8 mouse cellular contexts compared by ENCODE assay signal in the genomic region with DNA sequence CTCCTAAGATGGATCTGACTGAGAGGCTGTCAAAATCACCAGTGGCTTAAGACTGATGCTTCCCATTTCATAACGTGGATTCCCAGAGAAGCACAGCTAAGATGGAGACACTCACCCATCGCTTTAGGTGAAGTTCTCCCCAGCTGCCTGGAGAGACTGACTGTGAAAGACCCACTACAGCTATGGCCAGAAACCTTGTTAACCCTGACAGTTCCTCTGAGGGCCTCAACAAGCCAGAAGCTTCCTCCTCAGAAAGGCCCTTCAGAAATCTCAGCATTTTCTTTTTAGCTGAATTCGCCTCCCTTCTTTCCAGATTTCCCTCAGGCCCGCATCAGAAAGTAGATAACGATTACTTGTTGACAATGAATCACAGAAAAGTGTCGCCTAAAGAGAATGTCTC. TPM values are rescaled to one million over a fixed set of nuclear protein-coding genes. Genes with fewer than 3 reads are reported as not detected.
DNase-seq lines count a peak whose midpoint lies in the region; ATAC-seq and TF ChIP-seq lines count a peak whose summit lies in the region.

No protein-coding gene starts in this region.

- no peak for DNase-seq in kidney, postnatal 0 days (ENCODE audit: low spot score)
- DNase-seq in kidney, adult 18-20 months, result no peak
- DNase-seq in embryo, embryonic 10.5 days (ENCODE audit: low spot score), result no peak
- no peak for DNase-seq in T-cell, adult 2 months (ENCODE audit: low spot score)
- no peak for DNase-seq in adrenal gland, adult 18-20 months (ENCODE audit: low spot score in 2 of 2)

- H3K9me3 ChIP-seq in kidney, postnatal 0 days (replicated peaks; ENCODE audit: low read length), result no peaks in the 10 kb centered on the region
- no peaks in the 10 kb centered on the region for H3K9me3 ChIP-seq in embryonic facial prominence, embryonic 13.5 days
- H3K9me3 ChIP-seq in hindbrain, embryonic 13.5 days, result no peaks in the 10 kb centered on the region
- H3K9me3 ChIP-seq in midbrain, embryonic 13.5 days, result no peaks in the 10 kb centered on the region

- H3K4me1 ChIP-seq in kidney, postnatal 0 days (replicated peaks; ENCODE audit: insufficient read depth, low read length), result peaks cover 16% of the 10 kb centered on the region
- H3K4me1 ChIP-seq in embryonic facial prominence, embryonic 13.5 days, result peaks cover 27% of the 10 kb centered on the region
- H3K4me1 ChIP-seq in hindbrain, embryonic 13.5 days (replicated peaks), result peaks cover 33% of the 10 kb centered on the region
- peaks cover 16% of the 10 kb centered on the region for H3K4me1 ChIP-seq in midbrain, embryonic 13.5 days (replicated peaks)

- 51% methylated on average over 6 of the region's 6 CpGs for WGBS in kidney, postnatal 0 days
- WGBS in embryonic facial prominence, embryonic 13.5 days, result 41% methylated on average over 6 of the region's 6 CpGs
- WGBS in hindbrain, embryonic 13.5 days, result 49% methylated on average over 6 of the region's 6 CpGs
- WGBS in midbrain, embryonic 13.5 days, result 42% methylated on average over 6 of the region's 6 CpGs

- peak overlapping the region; percentile 23 for H3K4me2 ChIP-seq in kidney, postnatal 0 days (ENCODE audit: low read length)
- H3K4me2 ChIP-seq in embryonic facial prominence, embryonic 13.5 days, result peak overlapping the region; percentile 61
- peak overlapping the region; percentile 88 for H3K4me2 ChIP-seq in hindbrain, embryonic 13.5 days
- H3K4me2 ChIP-seq in midbrain, embryonic 13.5 days (replicated peaks), result peak overlapping the region; percentile 35

- H3K27me3 ChIP-seq in kidney, postnatal 0 days (ENCODE audit: insufficient read depth, low read length), result no peaks in the 10 kb centered on the region
- H3K27me3 ChIP-seq in embryonic facial prominence, embryonic 13.5 days, result no peaks in the 10 kb centered on the region
- H3K27me3 ChIP-seq in hindbrain, embryonic 13.5 days, result no peaks in the 10 kb centered on the region; the same call in 1 of the 2 replicates
- H3K27me3 ChIP-seq in midbrain, embryonic 13.5 days, result no peaks in the 10 kb centered on the region

- H3K27ac ChIP-seq in kidney, postnatal 0 days, result no peak overlapping the region
- H3K27ac ChIP-seq in embryonic facial prominence, embryonic 13.5 days, result no peak overlapping the region
- no peak overlapping the region; the same call in 1 of the 2 replicates for H3K27ac ChIP-seq in hindbrain, embryonic 13.5 days
- no peak overlapping the region for H3K27ac ChIP-seq in midbrain, embryonic 13.5 days

- ATAC-seq in kidney, postnatal 0 days (replicated peaks; ENCODE audit: low FRiP score, low read depth), result no peak
- ATAC-seq in embryonic facial prominence, embryonic 13.5 days (ENCODE audit: insufficient number of reproducible peaks, insufficient read depth, low FRiP score, low TSS enrichment, low read depth), result no peak
- no peak for ATAC-seq in hindbrain, embryonic 13.5 days (ENCODE audit: low FRiP score)
- no peak for ATAC-seq in midbrain, embryonic 13.5 days

- no peak overlapping the region for H3K9ac ChIP-seq in kidney, postnatal 0 days (ENCODE audit: low read depth, low read length)
- no peak overlapping the region for H3K9ac ChIP-seq in embryonic facial prominence, embryonic 13.5 days
- H3K9ac ChIP-seq in hindbrain, embryonic 13.5 days, result no peak overlapping the region
- no peak overlapping the region for H3K9ac ChIP-seq in midbrain, embryonic 13.5 days (replicated peaks)

- H3K36me3 ChIP-seq in kidney, postnatal 0 days (ENCODE audit: insufficient read depth, low read length), result no peaks in the 10 kb centered on the region
- H3K36me3 ChIP-seq in embryonic facial prominence, embryonic 13.5 days, result peaks cover 12% of the 10 kb centered on the region
- no peaks in the 10 kb centered on the region for H3K36me3 ChIP-seq in hindbrain, embryonic 13.5 days
- no peaks in the 10 kb centered on the region for H3K36me3 ChIP-seq in midbrain, embryonic 13.5 days

- no peak overlapping the region for H3K4me3 ChIP-seq in kidney, postnatal 0 days (replicated peaks; ENCODE audit: low read depth, low read length)
- peak overlapping the region; percentile 83 for H3K4me3 ChIP-seq in embryonic facial prominence, embryonic 13.5 days
- H3K4me3 ChIP-seq in hindbrain, embryonic 13.5 days, result no peak overlapping the region
- H3K4me3 ChIP-seq in midbrain, embryonic 13.5 days (replicated peaks), result peak overlapping the region; percentile 93; the same call in 1 of the 2 replicates

- TF ChIP-seq CTCF in kidney, postnatal 0 days (IDR thresholded peaks at IDR 0.05; ENCODE audit: low read depth), result no peak

RNA-seq across cellular contexts. Expression of gene Eri3, which starts 0.6 kb away (rescaled TPM):
- 114 and 127 TPM in 2 replicates for polyA plus RNA-seq in kidney, postnatal 0 days (2015; fragmentation: Nextera tagmentation; extraction: Ambion mirVana)
- polyA plus RNA-seq in embryonic facial prominence, embryonic 13.5 days (2015; fragmentation: Nextera tagmentation; extraction: Ambion mirVana), result 166 and 168 TPM in 2 replicates
- 205 and 214 TPM in 2 replicates for polyA plus RNA-seq in hindbrain, embryonic 13.5 days (2015; fragmentation: Nextera tagmentation; extraction: Ambion mirVana)
- polyA plus RNA-seq in midbrain, embryonic 13.5 days (2015; fragmentation: Nextera tagmentation; extraction: Ambion mirVana), result 190 and 195 TPM in 2 replicates
- 10 to 100 TPM; 57.5 to 61.4 TPM for total RNA-seq in adrenal gland, adult 18-20 months (2021)

RNA-seq across cellular contexts. Expression of gene Rnf220, which starts 52.7 kb away (rescaled TPM):
- polyA plus RNA-seq in kidney, postnatal 0 days (2015; fragmentation: Nextera tagmentation; extraction: Ambion mirVana), result 60.8 and 62.1 TPM in 2 replicates
- polyA plus RNA-seq in embryonic facial prominence, embryonic 13.5 days (2015; fragmentation: Nextera tagmentation; extraction: Ambion mirVana), result 86.7 and 89.9 TPM in 2 replicates
- polyA plus RNA-seq in hindbrain, embryonic 13.5 days (2015; fragmentation: Nextera tagmentation; extraction: Ambion mirVana), result 102 and 106 TPM in 2 replicates
- polyA plus RNA-seq in midbrain, embryonic 13.5 days (2015; fragmentation: Nextera tagmentation; extraction: Ambion mirVana), result 124 and 134 TPM in 2 replicates
- 10 to 100 TPM; 61.6 to 80.0 TPM for total RNA-seq in adrenal gland, adult 18-20 months (2021)

Comparison
In these comparisons a context has a peak if more than half of its experiments do, and no peak if none do; other contexts are left out.
1. H3K4me2 ChIP-seq: peak in every context shown above with its lines; median percentile 88 in hindbrain, embryonic 13.5 days; 61 in embryonic facial prominence, embryonic 13.5 days; 35 in midbrain, embryonic 13.5 days; 23 in kidney, postnatal 0 days.
2. H3K4me3 ChIP-seq: peak in embryonic facial prominence, embryonic 13.5 days (single experiment) and midbrain, embryonic 13.5 days (single experiment); none in kidney, postnatal 0 days (single experiment) and hindbrain, embryonic 13.5 days (single experiment).